Mouse (Mus musculus) bone marrow, adult 2 months (tissue): ENCODE data around the gene Ilk. TPM values are rescaled to one million over a fixed set of nuclear protein-coding genes. Genes with fewer than 3 reads are reported as not detected.

ENCODE experiments used
- H3K27ac ChIP-seq: fragments of 200-500 bp; 2 replicates; pipeline ENCODE4 v1.5.1; 2012; ENCODE audit warnings: low read depth, mild to moderate bottlenecking, control low read depth, inconsistent platforms, low read length; ENCODE audit not compliant: control insufficient read depth, poor library complexity, insufficient read depth
- H3K4me1 ChIP-seq: fragments of 200-500 bp; 2 replicates; pipeline ENCODE4 v1.6.1; 2011; ENCODE audit warnings: low read length; ENCODE audit not compliant: control insufficient read depth, insufficient read depth
- H3K4me3 ChIP-seq: fragments of 200-500 bp; replicated peaks from 2 replicates; pipeline ENCODE3; 2011; ENCODE audit warnings: mild to moderate bottlenecking, low read depth, low read length, control low read depth; ENCODE audit not compliant: control insufficient read depth
- CTCF ChIP-seq: fragments of 200-500 bp; IDR thresholded peaks from 2 replicates; pipeline ENCODE4 v1.5.1; 2011; ENCODE audit warnings: low read length, control low read depth; ENCODE audit not compliant: control insufficient read depth, insufficient read depth
- POLR2A ChIP-seq: fragments of 200-500 bp; IDR thresholded peaks from 2 replicates; pipeline ENCODE4 v1.6.1; 2011; ENCODE audit warnings: low read depth, mild to moderate bottlenecking, control low read depth, low read length, borderline replicate concordance; ENCODE audit not compliant: control insufficient read depth
- WGBS: fragments of 180-500 bp; shearing (Covaris S2); methylation state at CpG from one replicate; pipeline ENCODE4 v1.1.7; 2018; 5-methylcytosine and 5-hydroxymethylcytosine counted together
- polyA plus RNA-seq: library from polyadenylated mRNA; stranded (reverse); fragments of >200 nt; gene quantifications from 2 replicates; pipeline ENCODE4 v1.2.4, GENCODE M21; 2011; ENCODE audit warnings: low replicate concordance; ENCODE audit not compliant: missing spikeins, insufficient read depth, insufficient read length

Ilk gene
- polyA plus RNA-seq, 1 experiment, result 114 TPM

DNA sequence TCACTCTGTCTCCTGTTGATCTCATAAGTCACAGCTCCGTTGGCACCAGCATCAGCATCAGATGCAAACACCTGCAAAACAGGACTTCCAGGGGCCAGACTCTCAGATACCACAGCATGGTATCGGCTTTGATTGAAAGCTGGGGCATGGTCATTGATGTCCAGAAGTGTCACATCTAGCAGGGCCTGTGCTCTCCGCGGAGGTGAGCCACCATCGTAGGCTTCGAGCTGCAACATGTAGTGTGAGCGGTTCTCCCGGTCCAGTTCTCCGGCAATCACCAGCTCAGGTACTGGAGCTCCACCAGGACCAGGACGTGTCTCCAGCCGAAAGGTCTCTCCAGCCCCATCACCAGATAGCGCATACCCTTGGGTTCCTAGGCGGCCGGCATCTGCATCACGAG, 35.9 kb downstream of the Ilk start:
- no peaks in the 10 kb centered on the region for H3K4me1 ChIP-seq

DNA sequence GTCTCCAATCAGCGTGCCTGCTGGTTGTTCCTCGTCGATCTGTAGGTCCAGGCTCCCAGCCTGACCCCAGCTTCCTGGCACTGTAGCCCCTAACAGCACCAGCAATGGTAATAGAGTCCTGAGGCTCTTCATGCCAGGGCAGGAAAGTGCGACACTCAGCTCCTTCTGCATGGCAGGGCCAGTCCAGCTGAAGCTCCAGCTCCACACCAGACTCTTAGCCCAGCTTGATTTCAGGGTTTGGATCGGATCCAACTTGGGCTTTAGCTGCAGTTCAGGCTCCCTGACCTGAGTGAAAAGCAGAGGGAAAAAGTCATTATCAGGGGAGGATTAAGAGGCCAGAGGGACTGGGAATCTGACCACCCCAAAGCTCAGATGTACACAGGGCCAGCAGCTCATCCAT, 36.6 kb downstream of the Ilk start:
- Histone ChIP-seq H3K27ac (no peak overlapping the region), H3K4me3 (no peak overlapping the region), H3K4me1 (peaks cover 5% of the 10 kb centered on the region; the same call in 1 of the 2 replicates)
- TF ChIP-seq CTCF (no peak), POLR2A (no peak)
- WGBS, result 88% methylated on average over 5 of the region's 5 CpGs

More for the DNA sequence above, 35.9 kb downstream of the Ilk start:
- 90% methylated on average over 15 of the region's 15 CpGs for WGBS
- H3K4me3 ChIP-seq, result no peak overlapping the region
- no peak overlapping the region for H3K27ac ChIP-seq
- no peak for TF ChIP-seq CTCF
- no peak for TF ChIP-seq POLR2A

- WGBS, result 73% methylated on average over 8 of the region's 8 CpGs
- Histone ChIP-seq H3K4me1 (peaks cover 6% of the 10 kb centered on the region; the same call in 1 of the 2 replicates), H3K27ac (no peak overlapping the region), H3K4me3 (no peak overlapping the region)
- no peak for TF ChIP-seq CTCF
Measured at GRCm38 (mm10) chr7:105774661-105775060, 38.3 kb downstream of the Ilk start.

GRCm38 (mm10) chr7:105776026-105776425, 39.6 kb downstream of the Ilk start:
- no peak overlapping the region for H3K27ac ChIP-seq
- no peak for TF ChIP-seq POLR2A
- TF ChIP-seq CTCF, result no peak
- H3K4me3 ChIP-seq, result no peak overlapping the region
- H3K4me1 ChIP-seq, result peaks cover 6% of the 10 kb centered on the region; the same call in 1 of the 2 replicates
- 84% methylated on average over 2 of the region's 2 CpGs for WGBS

- Histone ChIP-seq H3K27ac (no peak overlapping the region), H3K4me3 (no peak overlapping the region), H3K4me1 (peaks cover 6% of the 10 kb centered on the region; the same call in 1 of the 2 replicates)
- no peak for TF ChIP-seq POLR2A
- TF ChIP-seq CTCF, result no peak
- WGBS, result 90% methylated on average over 1 of the region's 1 CpGs
Measured at GRCm38 (mm10) chr7:105777316-105777715, 40.9 kb downstream of the Ilk start.

DNA sequence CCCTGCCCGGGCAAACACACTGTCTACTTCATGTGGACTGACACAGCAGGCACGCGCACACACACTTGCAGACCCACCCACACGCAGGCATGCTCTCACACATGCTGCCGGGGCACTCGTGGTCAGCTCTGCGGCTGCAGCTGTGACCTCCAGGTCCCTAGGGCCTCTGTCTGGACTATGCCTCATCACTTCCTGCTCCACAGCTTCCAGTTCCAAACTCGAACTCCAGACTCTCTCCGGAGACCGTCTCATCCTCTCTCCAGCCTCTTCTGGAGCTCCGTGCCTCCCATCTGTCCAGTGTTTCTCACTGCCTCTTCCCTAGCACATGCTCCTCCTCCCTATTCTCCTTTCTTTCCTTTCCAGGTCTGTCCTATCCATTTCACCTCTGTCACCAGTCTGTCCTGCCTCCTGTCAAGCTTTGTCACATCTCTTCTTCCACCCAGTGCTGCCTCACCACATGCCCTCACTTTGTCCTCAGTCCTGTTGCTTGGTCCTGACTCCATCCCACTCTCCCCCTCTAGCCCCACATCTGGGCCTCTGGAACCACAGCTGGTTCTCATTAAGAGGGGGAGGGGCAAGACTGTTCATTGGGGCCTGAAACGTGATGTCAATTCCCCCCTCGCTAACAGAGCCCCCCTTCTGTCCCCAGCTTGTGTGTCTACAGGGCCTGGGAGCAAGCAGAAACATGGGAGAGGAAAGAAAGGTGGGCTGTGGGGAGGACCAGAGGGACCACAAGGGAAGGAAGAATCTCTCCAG, 41.6 kb downstream of the Ilk start:
- TF ChIP-seq POLR2A (no peak), CTCF (no peak)
- no peak overlapping the region for H3K4me3 ChIP-seq

GRCm38 (mm10) chr7:105778553-105779265, 42.3 kb downstream of the Ilk start:
- peaks cover 6% of the 10 kb centered on the region; the same call in 1 of the 2 replicates for H3K4me1 ChIP-seq
- no peak overlapping the region; the same call in 1 of the 2 replicates for H3K27ac ChIP-seq
- 14% methylated on average over 4 of the region's 4 CpGs for WGBS
- no peak overlapping the region for H3K4me3 ChIP-seq
- no peak for TF ChIP-seq POLR2A
- TF ChIP-seq CTCF, result no peak

More for the DNA sequence above, 41.6 kb downstream of the Ilk start:
- peaks cover 6% of the 10 kb centered on the region; the same call in 1 of the 2 replicates for H3K4me1 ChIP-seq
- H3K27ac ChIP-seq, result no peak overlapping the region; the same call in 1 of the 2 replicates
- 18% methylated on average over 13 of the region's 13 CpGs for WGBS

- Histone ChIP-seq H3K4me3 (no peak overlapping the region), H3K4me1 (no peaks in the 10 kb centered on the region), H3K27ac (no peak overlapping the region)
- TF ChIP-seq CTCF (no peak), POLR2A (no peak)
- WGBS, result 63% methylated on average over 4 of the region's 4 CpGs
Measured at GRCm38 (mm10) chr7:105783861-105784260, 47.5 kb downstream of the Ilk start.

DNA sequence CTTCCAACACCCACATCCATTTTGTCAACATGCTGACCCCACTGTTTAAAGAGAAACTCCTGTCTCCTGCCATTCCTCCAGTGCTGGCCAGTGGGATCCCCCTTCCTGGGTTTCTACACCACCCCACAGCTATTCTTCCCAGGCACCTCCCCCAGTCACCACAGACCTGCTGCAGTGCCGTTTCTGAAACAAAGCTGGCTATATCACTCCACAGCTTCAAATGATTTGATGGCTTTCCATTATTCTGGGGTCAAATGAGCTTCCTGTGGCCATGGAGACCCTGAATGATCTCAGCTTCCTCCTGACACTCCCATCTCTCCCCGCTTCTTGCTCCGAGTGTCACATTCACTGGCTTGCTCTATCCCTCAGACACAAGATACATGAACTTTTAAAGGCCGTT, 48.2 kb downstream of the Ilk start:
- Histone ChIP-seq H3K4me1 (no peaks in the 10 kb centered on the region), H3K27ac (no peak overlapping the region), H3K4me3 (no peak overlapping the region)
- 64% methylated on average over 4 of the region's 4 CpGs for WGBS
- TF ChIP-seq CTCF (no peak), POLR2A (no peak)
